Mouse (Mus musculus): ENCODE measurements at regions not wholly inside any gene's neighbourhood (a gene's known extent, or its start where the extent isn't known, plus 50 kb on each side); places are given as distances from the start of the nearest gene placed in this dataset.
A peak's percentile ranks its signal among the peaks of the same experiment; 100 is the strongest.

- TF ChIP-seq CTCF (IDR thresholded peaks at IDR 0.05; ENCODE audit: low read depth): no peak
- Histone ChIP-seq H3K27me3 (ENCODE audit: insufficient read depth, low read length) (no peaks in the 10 kb centered on the region), H3K9ac (no peak overlapping the region), H3K4me1 (ENCODE audit: insufficient read depth) (peaks cover 7% of the 10 kb centered on the region; the same call in 1 of the 2 replicates), H3K27ac (ENCODE audit: low read depth, low read length) (no peak overlapping the region), H3K36me3 (ENCODE audit: insufficient read depth) (no peaks in the 10 kb centered on the region), H3K4me3 (ENCODE audit: low read depth, low read length) (no peak overlapping the region), H3K4me2 (ENCODE audit: low read depth) (no peak overlapping the region), H3K9me3 (ENCODE audit: low read length) (no peaks in the 10 kb centered on the region)
- 61% methylated on average over 4 of the region's 4 CpGs for WGBS
- ATAC-seq (no peak), DNase-seq (no peak)
Measured at GRCm38 (mm10) chr6:16704496-16704895, 193.7 kb downstream of the Tfec start.

- no peaks in the 10 kb centered on the region for H3K36me3 ChIP-seq (ENCODE audit: insufficient read depth)
- WGBS: 66% methylated on average over 3 of the region's 3 CpGs
- no peak for TF ChIP-seq CTCF (IDR thresholded peaks at IDR 0.05; ENCODE audit: low read depth)
- H3K4me1 ChIP-seq (ENCODE audit: insufficient read depth): peaks cover 7% of the 10 kb centered on the region; the same call in 1 of the 2 replicates
- no peaks in the 10 kb centered on the region for H3K9me3 ChIP-seq (ENCODE audit: low read length)
- H3K4me2 ChIP-seq (ENCODE audit: low read depth): no peak overlapping the region
- H3K27me3 ChIP-seq (ENCODE audit: insufficient read depth, low read length): no peaks in the 10 kb centered on the region
- no peak overlapping the region for H3K9ac ChIP-seq
- DNase-seq (no peak), ATAC-seq (no peak)
- H3K27ac ChIP-seq (ENCODE audit: low read depth, low read length): no peak overlapping the region
- H3K4me3 ChIP-seq (ENCODE audit: low read depth, low read length): no peak overlapping the region
Measured at GRCm38 (mm10) chr6:16703412-16703746, 194.9 kb downstream of the Tfec start.

- no peak for DNase-seq
- Histone ChIP-seq H3K36me3 (ENCODE audit: insufficient read depth) (no peaks in the 10 kb centered on the region), H3K4me1 (ENCODE audit: insufficient read depth) (peaks cover 7% of the 10 kb centered on the region; the same call in 1 of the 2 replicates), H3K9me3 (ENCODE audit: low read length) (no peaks in the 10 kb centered on the region), H3K4me2 (ENCODE audit: low read depth) (no peak overlapping the region), H3K27ac (ENCODE audit: low read depth, low read length) (no peak overlapping the region), H3K9ac (no peak overlapping the region), H3K27me3 (ENCODE audit: insufficient read depth, low read length) (no peaks in the 10 kb centered on the region), H3K4me3 (ENCODE audit: low read depth, low read length) (no peak overlapping the region)
- TF ChIP-seq CTCF (IDR thresholded peaks at IDR 0.05; ENCODE audit: low read depth): no peak
- ATAC-seq: no peak
- WGBS: 48% methylated on average over 7 of the region's 7 CpGs
Measured at GRCm38 (mm10) chr6:16702706-16703411, 195.4 kb downstream of the Tfec start.

DNA sequence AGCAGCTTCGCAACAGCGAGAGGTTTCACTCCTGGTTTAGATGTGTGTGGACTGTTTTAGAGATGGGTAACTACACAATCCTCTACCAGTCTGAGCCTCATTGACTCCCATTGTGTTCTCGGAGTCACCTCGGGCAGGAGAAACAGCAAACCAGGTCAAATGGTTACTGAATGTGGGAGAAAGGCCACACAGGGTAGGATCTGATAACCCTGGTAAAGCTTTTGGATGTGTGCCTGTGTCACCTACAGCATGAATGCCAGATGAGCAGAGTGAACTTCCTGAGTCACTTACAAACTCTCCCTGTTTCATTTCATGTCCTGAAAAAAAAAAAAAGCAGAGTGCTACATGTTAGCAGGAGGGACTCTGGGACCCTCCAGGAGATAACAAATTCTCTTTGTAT, 201.0 kb downstream of the Tfec start:
- DNase-seq (no peak), ATAC-seq (no peak)
- Histone ChIP-seq H3K9ac (no peak overlapping the region), H3K27ac (ENCODE audit: low read depth, low read length) (no peak overlapping the region), H3K4me1 (ENCODE audit: insufficient read depth) (no peaks in the 10 kb centered on the region), H3K4me2 (ENCODE audit: low read depth) (no peak overlapping the region), H3K9me3 (ENCODE audit: low read length) (no peaks in the 10 kb centered on the region), H3K4me3 (ENCODE audit: low read depth, low read length) (no peak overlapping the region), H3K36me3 (ENCODE audit: insufficient read depth) (no peaks in the 10 kb centered on the region), H3K27me3 (ENCODE audit: insufficient read depth, low read length) (no peaks in the 10 kb centered on the region)
- no peak for TF ChIP-seq CTCF (IDR thresholded peaks at IDR 0.05; ENCODE audit: low read depth)
- 32% methylated on average over 4 of the region's 4 CpGs for WGBS

GRCm38 (mm10) chr6:16668004-16668403, 230.2 kb downstream of the Tfec start:
- Histone ChIP-seq H3K4me1 (ENCODE audit: insufficient read depth) (no peaks in the 10 kb centered on the region), H3K27me3 (ENCODE audit: insufficient read depth, low read length) (no peaks in the 10 kb centered on the region), H3K9me3 (ENCODE audit: low read length) (0 out of 2 replicates have a peak, but pooled peaks cover 5% of the 10 kb centered on the region), H3K36me3 (ENCODE audit: insufficient read depth) (no peaks in the 10 kb centered on the region), H3K9ac (no peak overlapping the region), H3K27ac (ENCODE audit: low read depth, low read length) (no peak overlapping the region), H3K4me3 (ENCODE audit: low read depth, low read length) (no peak overlapping the region), H3K4me2 (ENCODE audit: low read depth) (no peak overlapping the region)
- no peak for TF ChIP-seq CTCF (IDR thresholded peaks at IDR 0.05; ENCODE audit: low read depth)
- ATAC-seq (no peak), DNase-seq (peak; percentile 1)
- 5% methylated on average over 2 of the region's 2 CpGs for WGBS

GRCm38 (mm10) chr6:16667241-16667640, 231.0 kb downstream of the Tfec start:
- Histone ChIP-seq H3K27ac (ENCODE audit: low read depth, low read length) (no peak overlapping the region), H3K9ac (no peak overlapping the region), H3K9me3 (ENCODE audit: low read length) (0 out of 2 replicates have a peak, but pooled peaks cover 5% of the 10 kb centered on the region), H3K36me3 (ENCODE audit: insufficient read depth) (no peaks in the 10 kb centered on the region), H3K4me1 (ENCODE audit: insufficient read depth) (no peaks in the 10 kb centered on the region), H3K27me3 (ENCODE audit: insufficient read depth, low read length) (no peaks in the 10 kb centered on the region), H3K4me2 (ENCODE audit: low read depth) (no peak overlapping the region), H3K4me3 (ENCODE audit: low read depth, low read length) (no peak overlapping the region)
- WGBS: 61% methylated on average over 6 of the region's 6 CpGs
- ATAC-seq (no peak), DNase-seq (no peak)
- TF ChIP-seq CTCF (IDR thresholded peaks at IDR 0.05; ENCODE audit: low read depth): no peak

GRCm38 (mm10) chr6:16646269-16646668, 252.0 kb downstream of the Tfec start:
- H3K36me3 ChIP-seq (ENCODE audit: insufficient read depth): no peaks in the 10 kb centered on the region
- ATAC-seq (no peak), DNase-seq (no peak)
- no peaks in the 10 kb centered on the region for H3K9me3 ChIP-seq (ENCODE audit: low read length)
- H3K27ac ChIP-seq (ENCODE audit: low read depth, low read length): no peak overlapping the region
- no peak overlapping the region for H3K9ac ChIP-seq
- TF ChIP-seq CTCF (IDR thresholded peaks at IDR 0.05; ENCODE audit: low read depth): no peak
- H3K4me1 ChIP-seq (ENCODE audit: insufficient read depth): no peaks in the 10 kb centered on the region
- H3K4me3 ChIP-seq (ENCODE audit: low read depth, low read length): no peak overlapping the region
- H3K27me3 ChIP-seq (ENCODE audit: insufficient read depth, low read length): no peaks in the 10 kb centered on the region
- 82% methylated on average over 1 of the region's 1 CpGs for WGBS
- no peak overlapping the region for H3K4me2 ChIP-seq (ENCODE audit: low read depth)

Measured in forebrain, postnatal 0 days (tissue).